Mouse (Mus musculus): ENCODE measurements at regions not wholly inside any gene's neighbourhood (a gene's known extent, or its start where the extent isn't known, plus 50 kb on each side); places are given as distances from the start of the nearest gene placed in this dataset.

DNA sequence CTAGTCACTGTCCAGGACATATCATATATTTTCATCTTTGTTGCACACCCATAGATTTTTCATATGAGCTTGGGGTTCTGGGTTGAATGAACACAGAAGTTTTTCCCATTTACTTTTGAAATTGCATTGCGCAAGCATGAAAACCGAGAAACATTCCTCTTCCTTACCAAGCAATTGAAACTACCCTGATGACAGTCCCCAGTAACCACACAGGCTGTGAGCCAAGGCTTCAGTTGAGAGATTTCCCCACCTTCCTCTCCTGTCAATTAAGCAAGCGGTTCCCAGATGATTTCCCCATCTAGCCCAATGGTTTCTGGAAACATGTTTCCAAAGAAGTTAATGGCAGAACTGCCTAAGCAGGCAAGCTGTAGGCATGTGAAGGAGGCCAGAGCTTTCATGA is 81.8 kb upstream of the Inhba start:
- DNase-seq (ENCODE audit: low spot score in 2 of 2), result peak in 1 of 2 experiments; percentile 18

DNA sequence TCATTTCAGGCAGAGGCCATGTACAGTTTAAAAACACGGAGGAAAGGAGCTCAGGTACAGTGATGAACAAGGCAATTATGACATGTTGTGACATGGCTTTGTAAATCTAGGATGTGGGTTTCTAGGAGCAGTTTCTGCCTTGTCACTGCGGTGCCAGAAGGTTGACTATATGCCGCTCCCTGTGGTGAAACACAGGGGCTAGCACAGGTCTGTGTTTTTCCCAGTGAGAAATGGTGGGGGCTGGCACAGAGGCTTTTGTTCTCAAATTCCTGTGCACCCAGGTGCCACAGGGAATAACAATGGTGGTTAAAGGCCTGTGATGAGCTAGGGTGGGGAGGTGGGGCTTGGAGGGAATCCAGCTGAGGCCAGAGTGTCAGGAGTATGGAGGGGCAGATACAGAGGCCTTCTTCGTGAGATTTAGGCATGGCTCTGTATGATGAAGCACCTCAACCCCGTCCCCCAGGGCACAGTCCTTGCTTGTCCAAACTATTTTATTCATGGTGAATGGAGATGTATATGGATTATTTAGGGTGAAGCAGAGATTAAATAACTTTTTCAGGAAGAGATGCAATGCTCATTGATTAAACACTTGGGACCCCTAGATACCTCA is 80.0 kb upstream of the Inhba start:
- no peak for DNase-seq (ENCODE audit: low spot score in 2 of 2)

DNA sequence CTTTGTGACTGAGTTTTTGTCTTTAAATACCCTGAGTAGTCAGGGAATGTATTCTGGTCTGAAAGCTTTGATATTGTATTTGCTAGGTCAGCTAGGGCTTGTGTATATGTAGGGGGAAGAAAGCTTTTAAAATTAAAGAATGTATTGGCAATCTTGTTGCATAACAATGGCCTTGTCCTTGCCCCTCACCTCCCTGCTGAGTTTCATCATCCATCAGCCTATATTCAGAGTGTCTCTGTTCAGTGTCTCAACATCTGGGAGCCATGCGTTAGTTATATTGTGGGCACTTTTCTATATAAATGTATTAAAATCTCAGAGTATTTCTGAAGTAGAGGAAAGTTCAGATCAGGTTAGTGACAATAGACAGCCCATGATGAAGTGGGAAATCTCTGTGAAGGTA is 76.0 kb upstream of the Inhba start:
- DNase-seq (ENCODE audit: low spot score in 2 of 2), result no peak

DNA sequence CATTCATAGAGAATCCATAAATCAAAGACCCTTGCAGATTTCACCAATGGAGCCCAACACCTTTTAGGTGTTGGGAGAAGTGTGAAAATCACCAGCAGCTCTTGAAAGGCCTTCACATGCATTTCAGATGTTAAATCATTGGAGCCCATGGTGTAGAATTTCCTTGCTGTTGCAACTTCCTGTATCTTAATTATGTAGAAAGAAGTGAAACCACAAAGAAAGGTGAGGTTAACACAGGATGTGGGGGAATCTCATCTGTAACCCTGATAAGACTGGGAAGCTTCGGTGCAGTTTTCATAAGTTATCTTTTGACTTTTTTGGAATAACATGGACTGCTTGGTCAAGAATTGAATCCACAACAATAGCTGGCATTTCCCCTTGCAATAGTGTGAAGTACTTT is 75.5 kb upstream of the Inhba start:
- peak; percentile 1 to 9 for DNase-seq (ENCODE audit: low spot score in 2 of 2)

DNA sequence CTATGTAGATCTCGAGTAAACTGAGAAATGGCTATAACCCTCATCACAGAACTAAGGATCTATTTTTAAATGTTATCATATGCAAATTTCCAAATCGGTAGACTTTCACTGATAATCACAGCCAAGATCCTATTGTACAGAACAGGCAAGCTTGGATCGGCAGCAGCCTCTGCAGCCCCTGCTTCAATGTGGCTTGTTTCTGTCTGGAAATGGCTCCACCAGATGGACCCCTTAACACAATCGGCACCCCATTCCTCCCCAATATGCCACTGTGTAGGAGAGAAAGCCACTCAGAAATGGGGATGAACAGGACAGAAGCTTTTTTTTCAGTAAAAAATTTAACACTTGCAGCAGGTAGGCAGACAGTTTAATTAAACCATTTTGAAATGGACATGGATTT is 61.5 kb upstream of the Inhba start:
- no peak for DNase-seq (ENCODE audit: low spot score in 2 of 2)

DNA sequence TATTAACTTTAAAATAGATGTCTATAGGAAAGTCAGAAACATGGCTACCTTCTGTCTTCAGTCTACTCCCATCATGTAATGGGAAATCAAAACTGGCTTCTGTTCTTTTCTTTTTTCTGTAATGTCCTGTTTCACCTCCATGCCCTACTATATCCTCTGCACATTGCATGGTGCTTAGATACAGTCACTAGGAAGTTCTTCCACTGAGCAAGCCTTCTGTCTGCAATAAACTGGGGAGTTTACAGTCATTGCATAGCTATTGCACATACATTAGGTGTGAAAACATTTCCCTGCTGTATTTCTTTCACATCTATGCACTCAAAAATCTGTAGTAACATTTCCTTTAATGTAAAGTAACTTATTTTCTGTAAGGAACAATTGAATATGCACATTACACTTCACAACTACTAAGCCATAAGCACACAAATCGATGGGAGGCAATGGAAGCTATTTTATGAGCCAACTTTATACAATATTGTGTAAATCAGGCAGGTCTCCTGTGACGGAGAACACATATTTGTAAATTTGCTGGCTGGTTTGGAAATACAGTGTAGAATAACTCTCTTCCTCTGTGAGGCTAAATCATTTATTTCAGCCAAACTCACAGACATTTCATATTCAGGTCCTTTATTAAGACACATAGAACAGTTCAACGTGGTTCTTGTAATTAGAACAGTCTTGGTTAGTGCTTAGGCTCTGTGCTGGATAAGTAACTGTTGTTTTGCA is 60.6 kb upstream of the Inhba start:
- DNase-seq (ENCODE audit: low spot score in 2 of 2), result no peak
